23 mouse cellular contexts compared by ENCODE assay signal in genomic region chr14:97347970-97348369, GRCm38 (mm10).
DNase-seq lines count a peak whose midpoint lies in the region; ATAC-seq and TF ChIP-seq lines count a peak whose summit lies in the region.
"Had no signal": no experiment of that assay in that cellular context is flagged by ENCODE, and none has a peak within 500 bp of the region (broad histone marks: within the 10 kb centered on the region; RNA-seq: fewer than 3 reads in every experiment).

No protein-coding gene starts in this region.

- no peaks in the 10 kb centered on the region for H3K4me1 ChIP-seq in midbrain, postnatal 0 days (ENCODE audit: insufficient read depth, low read length)
- no peaks in the 10 kb centered on the region for H3K4me1 ChIP-seq in midbrain, embryonic 16.5 days (ENCODE audit: control insufficient read depth, insufficient read depth, low read length)
- H3K4me1 ChIP-seq: forebrain, embryonic 10.5 days; hindbrain, embryonic 10.5 days had no signal

- no peak overlapping the region for H3K4me3 ChIP-seq in midbrain, postnatal 0 days (ENCODE audit: low read depth, low read length)
- H3K4me3 ChIP-seq in midbrain, embryonic 16.5 days (ENCODE audit: low read depth, low read length) = no peak overlapping the region
- H3K4me3 ChIP-seq: forebrain, embryonic 10.5 days; heart, adult 2 months; hindbrain, embryonic 10.5 days had no signal

- no peaks in the 10 kb centered on the region for H3K36me3 ChIP-seq in midbrain, postnatal 0 days (ENCODE audit: insufficient read depth, low read length)
- H3K36me3 ChIP-seq in midbrain, embryonic 16.5 days (ENCODE audit: control insufficient read depth, insufficient read depth, low read length) = no peaks in the 10 kb centered on the region
- H3K36me3 ChIP-seq: forebrain, embryonic 10.5 days; hindbrain, embryonic 10.5 days had no signal

- H3K9ac ChIP-seq in midbrain, postnatal 0 days (replicated peaks; ENCODE audit: low read length, poor library complexity, severe bottlenecking) = no peak overlapping the region
- no peak overlapping the region for H3K9ac ChIP-seq in midbrain, embryonic 16.5 days (ENCODE audit: low read depth, low read length)
- H3K9ac ChIP-seq: hindbrain, embryonic 14.5 days had no signal

- H3K4me2 ChIP-seq in midbrain, postnatal 0 days (ENCODE audit: low read depth, low read length, poor library complexity, severe bottlenecking) = no peak overlapping the region
- H3K4me2 ChIP-seq in midbrain, embryonic 16.5 days (ENCODE audit: low read length) = no peak overlapping the region
- H3K4me2 ChIP-seq: heart, embryonic 11.5 days; hindbrain, embryonic 14.5 days had no signal

- H3K9me3 ChIP-seq in midbrain, postnatal 0 days (ENCODE audit: low read length) = no peaks in the 10 kb centered on the region
- H3K9me3 ChIP-seq in midbrain, embryonic 16.5 days (replicated peaks; ENCODE audit: control insufficient read depth, low read length, poor library complexity, severe bottlenecking) = no peaks in the 10 kb centered on the region
- H3K9me3 ChIP-seq: forebrain, embryonic 10.5 days; hindbrain, embryonic 10.5 days had no signal

- H3K27ac ChIP-seq in midbrain, postnatal 0 days (ENCODE audit: low read depth, low read length) = peak overlapping the region; percentile 28; the same call in 1 of the 2 replicates
- H3K27ac ChIP-seq in midbrain, embryonic 16.5 days (ENCODE audit: low read length) = no peak overlapping the region
- H3K27ac ChIP-seq: forebrain, embryonic 10.5 days; heart, adult 2 months; hindbrain, embryonic 10.5 days; hindbrain, embryonic 14.5 days had no signal

- 47% methylated on average over 2 of the region's 2 CpGs for WGBS in midbrain, postnatal 0 days
- 62% methylated on average over 2 of the region's 2 CpGs for WGBS in midbrain, embryonic 16.5 days

- no peak for ATAC-seq in midbrain, postnatal 0 days (ENCODE audit: low FRiP score)
- no peak for ATAC-seq in midbrain, embryonic 16.5 days
- ATAC-seq: forebrain, embryonic 14.5 days; intestine, postnatal 0 days; Patski had no signal

- peak; percentile 22 for DNase-seq in midbrain, postnatal 0 days (ENCODE audit: low spot score)
- peak; percentile 3 for DNase-seq in R1 (ENCODE audit: low read depth, low spot score)
- DNase-seq in brain, embryonic 18.5 days (ENCODE audit: low read depth, low spot score) = peak; percentile 1
- no peak for DNase-seq in cerebellum, adult 11 months
- DNase-seq in spleen, postnatal 36 days (ENCODE audit: low spot score in 2 of 2) = no peak
- DNase-seq in urinary bladder, adult 18-20 months (ENCODE audit: low spot score in 2 of 2) = no peak
- DNase-seq: adrenal gland, adult 2 months; adrenal gland, postnatal 14 days; cerebellum, adult 11-12 months; cerebellum, adult 9-10 months; cerebellum, postnatal 14 days; gastrocnemius, postnatal 10 days; gastrocnemius, postnatal 36 days; heart, adult 2 months; kidney, adult 2 months had no signal

- no peak for TF ChIP-seq CTCF in midbrain, postnatal 0 days (IDR thresholded peaks at IDR 0.05)

- no peaks in the 10 kb centered on the region for H3K27me3 ChIP-seq in midbrain, postnatal 0 days (ENCODE audit: insufficient read depth, low read length)
- H3K27me3 ChIP-seq in midbrain, embryonic 16.5 days (ENCODE audit: control insufficient read depth, insufficient read depth, low read depth, low read length) = no peaks in the 10 kb centered on the region
- H3K27me3 ChIP-seq: Patski had no signal

Comparison
In these comparisons a context has a peak if more than half of its experiments do, and no peak if none do; other contexts are left out.
1. DNase-seq: peak in midbrain, postnatal 0 days (single experiment), R1 (single experiment) and brain, embryonic 18.5 days (single experiment); none in cerebellum, adult 11 months (single experiment), spleen, postnatal 36 days (0 of 2) and urinary bladder, adult 18-20 months (0 of 2).